ENCODE assay signal across 8 mouse cellular contexts in the genomic region with DNA sequence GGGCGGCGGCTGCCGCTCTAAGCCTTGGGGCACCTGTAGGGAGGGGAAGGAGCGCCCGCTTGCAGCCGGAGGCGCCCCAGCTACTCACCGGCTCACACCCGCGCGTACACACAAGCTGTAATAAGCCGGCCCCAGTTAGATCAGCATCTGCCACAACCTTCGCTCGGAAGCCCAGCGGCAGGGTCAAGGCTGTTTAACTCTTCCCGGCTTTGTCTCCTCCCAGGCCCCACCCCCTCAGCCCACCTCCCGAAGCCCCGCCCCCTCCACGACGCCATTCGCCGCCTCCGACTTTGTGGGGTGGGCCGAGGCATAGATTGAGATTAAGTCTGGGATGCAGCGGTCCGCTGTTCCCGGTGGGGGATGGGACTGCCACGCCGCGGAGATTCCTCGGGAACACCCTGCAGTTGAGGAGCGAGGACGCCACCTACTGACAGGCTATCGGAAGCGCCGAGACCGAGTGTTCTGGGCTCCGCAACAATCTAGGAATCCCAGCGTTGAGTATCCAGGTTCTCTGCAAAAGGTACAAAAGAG. TPM values are rescaled to one million over a fixed set of nuclear protein-coding genes. Genes with fewer than 3 reads are reported as not detected.
DNase-seq lines count a peak whose midpoint lies in the region; ATAC-seq lines count a peak whose summit lies in the region.

No protein-coding gene starts in this region.

- ATAC-seq in common myeloid progenitor, adult 5-6 weeks (replicated peaks; ENCODE audit: low read depth, poor library complexity, severe bottlenecking), result peak; percentile 62
- peak; percentile 60 for ATAC-seq in megakaryocyte progenitor cell, adult 5-6 weeks (replicated peaks; ENCODE audit: poor library complexity)

- peak; percentile 99 for DNase-seq in ZHBTc4 (ENCODE audit: low read depth, low spot score)
- peak; percentile 96 to 97 for DNase-seq in gastrocnemius, adult 8-10 months (ENCODE audit: low spot score in 2 of 2)
- peak; percentile 93 for DNase-seq in induced T-regulatory cell, adult 2 months (ENCODE audit: low read depth)
- DNase-seq in left cerebral cortex, adult 9 months (ENCODE audit: low spot score in 2 of 2), result peak; percentile 90 to 97
- DNase-seq in right cerebral cortex, postnatal 14 days, result peak; percentile 99
- peak; percentile 96 to 98 for DNase-seq in urinary bladder, postnatal 36 days (ENCODE audit: low spot score in 2 of 2)

RNA-seq across cellular contexts. Expression of a gene that starts 7.3 kb away (rescaled TPM):
- 55.4 and 66.1 TPM in 2 replicates for total RNA-seq in common myeloid progenitor, adult 5-6 weeks (2017)
- 10 to 100 TPM; 11.5 to 35.7 (median 20.4) TPM for total RNA-seq in gastrocnemius, adult 8-10 months (2022)
- 89.6 and 104 TPM in 2 replicates for total RNA-seq in megakaryocyte progenitor cell, adult 5-6 weeks (2015)
- total RNA-seq in megakaryocyte progenitor cell, adult 5-6 weeks (2017), result 172 and 200 TPM in 2 replicates

RNA-seq across cellular contexts. Expression of a gene that starts 7.5 kb away (rescaled TPM):
- 25.3 and 32.7 TPM in 2 replicates for total RNA-seq in common myeloid progenitor, adult 5-6 weeks (2017)
- 1 to 10 TPM; 6.4 to 7.4 (median 6.6) TPM for total RNA-seq in gastrocnemius, adult 8-10 months (2022)
- total RNA-seq in megakaryocyte progenitor cell, adult 5-6 weeks (2015), result 21.6 and 28.0 TPM in 2 replicates
- 24.4 and 30.2 TPM in 2 replicates for total RNA-seq in megakaryocyte progenitor cell, adult 5-6 weeks (2017)

RNA-seq across cellular contexts. Expression of a gene that starts 56.0 kb away (rescaled TPM):
- total RNA-seq in common myeloid progenitor, adult 5-6 weeks (2017), result 0.27 TPM in 1 of 2 replicates, not detected in the other
- not detected for total RNA-seq in gastrocnemius, adult 8-10 months (2022)
- 1.3 and 1.9 TPM in 2 replicates for total RNA-seq in megakaryocyte progenitor cell, adult 5-6 weeks (2015)
- total RNA-seq in megakaryocyte progenitor cell, adult 5-6 weeks (2017), result 0.12 and 0.51 TPM in 2 replicates

RNA-seq across cellular contexts. Expression of a gene that starts 59.6 kb away (rescaled TPM):
- total RNA-seq in common myeloid progenitor, adult 5-6 weeks (2017), result not detected in 2 replicates
- not detected for total RNA-seq in gastrocnemius, adult 8-10 months (2022)
- total RNA-seq in megakaryocyte progenitor cell, adult 5-6 weeks (2015), result not detected in 2 replicates
- not detected in 2 replicates for total RNA-seq in megakaryocyte progenitor cell, adult 5-6 weeks (2017)

Comparison
In these comparisons a context has a peak if more than half of its experiments do, and no peak if none do; other contexts are left out.
1. Peak in every context shown above with its lines: DNase-seq and ATAC-seq.